ENCODE assay signal across 24 mouse cellular contexts in genomic region chr16:10715632-10716031, GRCm38 (mm10).
DNase-seq lines count a peak whose midpoint lies in the region; ATAC-seq lines count a peak whose summit lies in the region.
"Had no signal": no experiment of that assay in that cellular context is flagged by ENCODE, and none has a peak within 500 bp of the region (broad histone marks: within the 10 kb centered on the region; RNA-seq: fewer than 3 reads in every experiment).

No protein-coding gene starts in this region.

- H3K27ac ChIP-seq in midbrain, embryonic 11.5 days (ENCODE audit: low read depth, low read length) = no peak overlapping the region
- no peak overlapping the region for H3K27ac ChIP-seq in midbrain, embryonic 16.5 days (ENCODE audit: low read length)
- H3K27ac ChIP-seq in hindbrain, embryonic 16.5 days (ENCODE audit: low read depth, low read length) = no peak overlapping the region
- H3K27ac ChIP-seq: embryonic facial prominence, embryonic 13.5 days; embryonic facial prominence, embryonic 15.5 days; forebrain, embryonic 10.5 days; forebrain, embryonic 12.5 days had no signal

- H3K4me1 ChIP-seq in midbrain, embryonic 11.5 days (ENCODE audit: control insufficient read depth, insufficient read depth, low read length) = peaks cover 5% of the 10 kb centered on the region; the same call in 1 of the 2 replicates
- peaks cover 4% of the 10 kb centered on the region; the same call in 1 of the 2 replicates for H3K4me1 ChIP-seq in midbrain, embryonic 16.5 days (ENCODE audit: control insufficient read depth, insufficient read depth, low read length)
- no peaks in the 10 kb centered on the region; the same call in 1 of the 2 replicates for H3K4me1 ChIP-seq in hindbrain, embryonic 16.5 days (ENCODE audit: control insufficient read depth, insufficient read depth, low read depth, low read length)

- no peak overlapping the region for H3K4me3 ChIP-seq in midbrain, embryonic 11.5 days (ENCODE audit: low read depth, low read length)
- no peak overlapping the region for H3K4me3 ChIP-seq in midbrain, embryonic 16.5 days (ENCODE audit: low read depth, low read length)
- no peak overlapping the region for H3K4me3 ChIP-seq in hindbrain, embryonic 16.5 days (ENCODE audit: low read length)
- H3K4me3 ChIP-seq: embryonic facial prominence, embryonic 13.5 days; embryonic facial prominence, embryonic 15.5 days; erythroblast, embryonic 14.5 days; forebrain, embryonic 10.5 days; forebrain, embryonic 12.5 days had no signal

- ATAC-seq in midbrain, embryonic 11.5 days (ENCODE audit: low FRiP score) = no peak
- no peak for ATAC-seq in midbrain, embryonic 16.5 days
- ATAC-seq in hindbrain, embryonic 16.5 days = no peak
- ATAC-seq: forebrain, embryonic 14.5 days had no signal

- no peaks in the 10 kb centered on the region for H3K36me3 ChIP-seq in midbrain, embryonic 11.5 days (ENCODE audit: control insufficient read depth, insufficient read depth, low read length)
- no peaks in the 10 kb centered on the region for H3K36me3 ChIP-seq in midbrain, embryonic 16.5 days (ENCODE audit: control insufficient read depth, insufficient read depth, low read length)
- H3K36me3 ChIP-seq in hindbrain, embryonic 16.5 days (ENCODE audit: control insufficient read depth, insufficient read depth, low read length) = no peaks in the 10 kb centered on the region
- H3K36me3 ChIP-seq: embryonic facial prominence, embryonic 13.5 days; embryonic facial prominence, embryonic 15.5 days; forebrain, embryonic 10.5 days; forebrain, embryonic 12.5 days had no signal

- H3K9me3 ChIP-seq in midbrain, embryonic 11.5 days (ENCODE audit: control insufficient read depth, low read length) = no peaks in the 10 kb centered on the region
- H3K9me3 ChIP-seq in midbrain, embryonic 16.5 days (replicated peaks; ENCODE audit: control insufficient read depth, low read length, poor library complexity, severe bottlenecking) = no peaks in the 10 kb centered on the region
- H3K9me3 ChIP-seq in hindbrain, embryonic 16.5 days (ENCODE audit: control insufficient read depth, low read length) = no peaks in the 10 kb centered on the region
- H3K9me3 ChIP-seq: embryonic facial prominence, embryonic 13.5 days; embryonic facial prominence, embryonic 15.5 days; forebrain, embryonic 10.5 days; forebrain, embryonic 12.5 days had no signal

- H3K9ac ChIP-seq in midbrain, embryonic 11.5 days (ENCODE audit: low read length) = no peak overlapping the region
- no peak overlapping the region for H3K9ac ChIP-seq in midbrain, embryonic 16.5 days (ENCODE audit: low read depth, low read length)
- H3K9ac ChIP-seq in hindbrain, embryonic 16.5 days (ENCODE audit: low read depth, low read length) = no peak overlapping the region
- H3K9ac ChIP-seq: embryonic facial prominence, embryonic 13.5 days; embryonic facial prominence, embryonic 15.5 days; forebrain, embryonic 12.5 days had no signal

- H3K4me2 ChIP-seq in midbrain, embryonic 11.5 days = no peak overlapping the region
- no peak overlapping the region for H3K4me2 ChIP-seq in midbrain, embryonic 16.5 days (ENCODE audit: low read length)
- no peak overlapping the region for H3K4me2 ChIP-seq in hindbrain, embryonic 16.5 days (ENCODE audit: low read length)
- H3K4me2 ChIP-seq: embryonic facial prominence, embryonic 13.5 days; embryonic facial prominence, embryonic 15.5 days; forebrain, embryonic 12.5 days had no signal

- peak; percentile 70 for DNase-seq in midbrain, embryonic 11.5 days (ENCODE audit: low spot score, missing footprints)
- peak; percentile 52 for DNase-seq in thymus, postnatal 0 days (ENCODE audit: low spot score)
- peak; percentile 56 for DNase-seq in thymus, postnatal 25 days
- peak; percentile 64 for DNase-seq in thymus, postnatal 4 days
- no peak for DNase-seq in left cerebral cortex, adult 18-20 months (ENCODE audit: low spot score in 2 of 2)
- DNase-seq in lung, postnatal 25 days (ENCODE audit: low spot score) = no peak
- DNase-seq: adrenal gland, adult 2 months; adrenal gland, postnatal 10 days; adrenal gland, postnatal 25 days; cerebellum, adult 11 months; cerebellum, adult 18-20 months; cerebellum, adult 8-10 months; cerebellum, adult 9-11 months; cerebellum, postnatal 14 days; cerebellum, postnatal 36 days; embryo, embryonic 11 days had no signal

- WGBS in midbrain, embryonic 11.5 days = 79% methylated on average over 2 of the region's 2 CpGs
- 72% methylated on average over 2 of the region's 2 CpGs for WGBS in midbrain, embryonic 16.5 days
- WGBS in hindbrain, embryonic 16.5 days = 83% methylated on average over 2 of the region's 2 CpGs

- no peaks in the 10 kb centered on the region for H3K27me3 ChIP-seq in midbrain, embryonic 11.5 days (ENCODE audit: control insufficient read depth, insufficient read depth, low read length)
- H3K27me3 ChIP-seq in midbrain, embryonic 16.5 days (ENCODE audit: control insufficient read depth, insufficient read depth, low read depth, low read length) = no peaks in the 10 kb centered on the region
- no peaks in the 10 kb centered on the region for H3K27me3 ChIP-seq in hindbrain, embryonic 16.5 days (replicated peaks; ENCODE audit: control insufficient read depth, insufficient read depth, low read length)
- H3K27me3 ChIP-seq: embryonic facial prominence, embryonic 13.5 days; embryonic facial prominence, embryonic 15.5 days; forebrain, embryonic 12.5 days had no signal

Comparison
In these comparisons a context has a peak if more than half of its experiments do, and no peak if none do; other contexts are left out.
1. DNase-seq: peak in midbrain, embryonic 11.5 days (single experiment), thymus, postnatal 0 days (single experiment), thymus, postnatal 25 days (single experiment) and thymus, postnatal 4 days (single experiment); none in left cerebral cortex, adult 18-20 months (0 of 2) and lung, postnatal 25 days (single experiment).